Mouse (Mus musculus): Measurements from ENCODE around the gene Rsbn1l. TPM values are rescaled to one million over a fixed set of nuclear protein-coding genes. Genes with fewer than 3 reads are reported as not detected.
"Not testable (repeated sequence)": the region's sequence is repeated elsewhere in the genome, so short reads cannot be mapped to it uniquely, and the experiment has no call there.

Rsbn1l gene
- total RNA-seq, 2 experiments from 2014 or later, result 31.7 to 42.2 TPM

DNA sequence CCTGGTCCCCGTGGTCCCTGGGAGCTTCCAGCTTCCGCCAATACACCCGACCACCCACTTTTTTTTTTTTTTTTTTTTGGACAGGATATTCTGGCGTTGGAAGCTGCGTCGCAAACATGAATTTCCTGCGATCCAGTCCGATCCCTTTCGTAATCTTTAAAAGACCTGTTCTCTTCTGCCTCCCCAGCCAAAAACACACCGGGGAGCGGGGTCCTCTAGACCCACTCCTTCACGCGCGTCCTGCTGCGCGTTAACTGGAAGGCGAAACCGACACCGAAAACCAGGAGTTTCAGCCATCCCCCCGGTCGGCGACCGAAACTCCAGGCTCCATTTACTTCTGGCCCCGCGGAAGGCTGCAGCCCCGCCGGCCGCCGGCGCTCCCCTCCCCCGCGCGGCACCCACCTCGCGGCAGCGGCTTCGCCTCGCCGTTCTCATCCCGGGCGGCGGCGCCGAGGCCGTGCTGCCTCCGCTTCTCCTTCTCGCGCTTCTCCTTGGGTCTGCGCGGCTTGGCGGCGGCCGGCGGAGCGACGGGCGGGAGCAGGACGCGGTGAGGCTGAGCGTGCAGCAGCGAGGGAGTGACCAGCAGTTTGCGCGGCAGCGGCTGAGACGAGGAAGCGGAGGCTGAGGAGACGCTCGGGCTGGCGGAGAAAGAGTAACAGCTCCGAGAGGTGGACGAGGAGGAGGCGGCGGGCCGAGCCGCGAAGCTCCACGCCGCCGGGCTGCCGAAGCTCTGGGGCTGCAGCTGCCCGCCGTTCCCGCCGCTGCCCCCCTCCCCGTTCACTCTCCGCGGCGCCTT, 5.1 kb downstream of the Rsbn1l start:
- peak; percentile 46 for ATAC-seq (ENCODE audit: poor library complexity, severe bottlenecking)

DNA sequence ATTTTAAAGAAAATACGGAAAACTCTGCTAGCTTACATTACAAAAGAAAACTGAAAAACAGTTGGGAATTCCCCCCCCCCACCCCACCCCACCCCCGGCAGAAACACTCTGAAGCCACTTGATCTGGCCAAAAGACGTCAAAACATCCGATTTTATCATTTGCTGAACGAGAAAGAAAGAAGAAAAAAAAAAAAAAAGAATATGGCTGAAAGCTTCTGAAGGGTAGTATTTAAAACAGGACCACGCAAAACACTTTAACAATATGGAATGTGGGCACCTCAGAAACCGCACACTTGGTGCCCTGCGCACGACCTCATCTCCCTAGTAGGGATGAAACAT, 5.7 kb downstream of the Rsbn1l start:
- no peak for ATAC-seq (ENCODE audit: poor library complexity, severe bottlenecking)

DNA sequence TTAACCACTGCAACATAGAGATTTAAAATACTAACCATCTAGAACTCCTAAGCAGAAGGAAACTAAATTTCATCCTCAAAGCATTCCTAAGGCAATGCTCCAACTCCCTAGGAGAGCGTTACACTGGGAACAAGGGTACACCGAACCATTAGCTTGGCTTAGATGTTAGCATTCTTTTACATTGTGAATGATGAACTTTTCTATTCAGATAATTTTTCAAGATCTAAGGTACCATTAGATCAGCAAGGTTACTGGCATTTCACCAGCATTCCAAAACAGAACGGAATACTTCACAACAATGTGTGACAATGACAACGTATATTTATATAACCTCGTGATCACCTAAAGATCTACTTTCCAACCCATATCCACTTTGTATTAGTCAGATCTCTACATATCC, 6.1 kb downstream of the Rsbn1l start:
- no peak for ATAC-seq (ENCODE audit: poor library complexity, severe bottlenecking)

DNA sequence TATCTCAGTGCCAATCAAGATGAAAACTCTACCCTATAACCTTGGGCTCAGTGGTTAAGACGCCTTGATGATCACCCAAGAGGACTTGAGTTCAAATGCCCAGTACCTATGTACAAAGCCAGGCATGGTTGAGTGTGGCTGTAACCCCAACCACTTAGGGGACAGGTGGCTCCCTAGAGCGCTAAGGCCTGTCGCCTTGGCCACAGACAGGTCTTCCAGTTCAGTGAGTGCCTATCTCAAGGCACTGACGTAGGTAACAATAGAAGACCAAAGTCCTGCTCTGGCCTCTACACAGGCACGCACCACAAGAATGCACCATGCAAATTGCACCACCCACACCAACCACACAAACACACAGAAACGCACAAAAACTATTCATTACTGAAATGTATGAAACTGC, 9.3 kb downstream of the Rsbn1l start:
- ATAC-seq (ENCODE audit: poor library complexity, severe bottlenecking), result no peak

DNA sequence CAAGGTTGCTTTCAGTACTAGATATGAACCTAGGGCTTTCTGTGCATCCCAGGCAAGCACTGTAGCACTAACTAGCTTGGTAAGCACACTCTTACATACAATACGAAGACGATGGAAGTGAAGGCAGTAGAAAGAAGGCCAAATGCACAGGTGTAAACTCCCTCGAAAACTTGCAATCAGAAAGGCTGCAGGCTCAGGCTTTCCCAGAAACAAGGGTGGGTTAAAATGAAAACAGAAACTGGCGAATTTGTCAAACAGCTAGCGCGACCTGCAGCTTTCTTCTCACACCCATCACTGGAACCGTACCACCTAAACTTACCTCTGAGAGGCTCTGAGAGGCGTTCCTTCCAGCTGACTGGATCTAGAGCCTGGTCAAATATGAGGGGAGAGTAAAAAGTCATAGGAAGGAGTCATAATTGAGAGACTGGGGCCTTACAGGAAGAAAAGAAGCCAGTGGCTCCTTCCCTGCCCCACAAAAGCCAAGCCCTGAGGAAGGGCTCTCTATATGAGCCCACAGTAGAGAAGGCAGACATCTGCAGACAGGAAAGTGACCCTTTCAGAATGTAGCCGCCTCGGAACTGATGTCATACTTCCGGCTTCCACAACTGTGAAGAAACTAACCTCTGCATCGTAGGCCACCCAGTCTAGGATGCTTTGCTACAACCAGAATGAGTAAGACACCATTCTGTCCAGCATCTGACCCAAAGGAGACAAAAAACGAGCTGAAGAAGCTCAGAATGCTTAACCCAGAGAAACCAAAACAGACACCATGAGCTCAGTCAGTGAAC, 11.0 kb downstream of the Rsbn1l start:
- ATAC-seq (ENCODE audit: poor library complexity, severe bottlenecking), result peak; percentile 71

DNA sequence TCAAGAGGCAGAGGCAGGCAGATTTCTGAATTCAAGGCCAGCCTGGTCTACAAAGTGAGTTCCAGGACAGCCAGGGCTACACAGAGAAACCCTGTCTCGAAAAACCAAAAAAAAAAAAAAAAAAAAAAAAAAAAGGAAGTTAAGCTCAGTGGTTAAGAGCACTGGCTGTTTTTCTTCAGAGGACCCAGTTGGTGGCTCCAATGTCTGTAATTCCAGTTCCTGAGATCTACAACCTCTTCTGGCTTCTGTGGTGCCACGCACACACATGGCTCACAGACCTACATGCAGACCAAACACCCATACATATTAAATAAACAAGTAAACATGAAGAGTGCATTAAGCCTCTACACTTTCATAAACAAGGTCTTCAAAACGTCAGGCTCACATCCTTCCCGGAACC, 12.4 kb downstream of the Rsbn1l start:
- not testable (repeated sequence) for ATAC-seq (ENCODE audit: poor library complexity, severe bottlenecking)

DNA sequence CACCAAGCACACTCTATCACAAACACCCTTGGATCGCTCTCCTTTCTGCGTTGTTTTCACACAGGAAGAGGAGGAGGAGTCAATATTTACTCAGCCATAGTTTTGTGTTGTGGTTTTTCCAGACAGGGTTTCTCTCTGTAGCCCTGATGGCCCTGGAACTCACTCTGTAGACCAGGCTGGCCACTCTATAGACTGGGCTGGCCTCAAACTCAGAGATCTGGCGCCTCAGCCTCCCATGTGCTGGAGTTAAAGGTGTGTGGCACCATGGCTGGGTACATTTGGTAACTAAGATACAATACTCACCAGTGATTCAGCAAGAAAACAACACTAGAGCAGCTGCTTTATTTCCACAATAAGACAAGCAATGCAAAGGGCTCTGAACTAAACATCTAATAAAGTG, 13.7 kb downstream of the Rsbn1l start:
- no peak for ATAC-seq (ENCODE audit: poor library complexity, severe bottlenecking)

DNA sequence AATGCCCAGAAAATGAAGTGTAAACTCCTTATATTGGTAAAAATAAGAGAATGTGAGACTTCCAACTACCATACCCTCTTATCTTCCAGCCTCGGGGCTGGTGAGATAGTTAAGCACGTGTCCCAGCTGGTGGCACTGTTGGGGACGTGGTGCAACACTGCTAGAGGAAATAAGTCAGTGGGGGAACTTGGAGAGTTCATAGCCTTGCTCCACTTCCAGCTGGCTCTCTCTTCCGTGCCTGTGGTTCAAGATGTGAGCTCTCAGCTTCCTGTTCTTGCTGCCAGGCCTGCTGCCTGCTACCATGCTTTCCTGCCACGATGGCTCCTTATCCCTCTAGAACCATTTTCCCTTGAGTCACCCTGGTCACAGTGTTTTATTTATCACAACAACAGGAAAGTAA, 15.0 kb downstream of the Rsbn1l start:
- peak; percentile 88 for ATAC-seq (ENCODE audit: poor library complexity, severe bottlenecking)

DNA sequence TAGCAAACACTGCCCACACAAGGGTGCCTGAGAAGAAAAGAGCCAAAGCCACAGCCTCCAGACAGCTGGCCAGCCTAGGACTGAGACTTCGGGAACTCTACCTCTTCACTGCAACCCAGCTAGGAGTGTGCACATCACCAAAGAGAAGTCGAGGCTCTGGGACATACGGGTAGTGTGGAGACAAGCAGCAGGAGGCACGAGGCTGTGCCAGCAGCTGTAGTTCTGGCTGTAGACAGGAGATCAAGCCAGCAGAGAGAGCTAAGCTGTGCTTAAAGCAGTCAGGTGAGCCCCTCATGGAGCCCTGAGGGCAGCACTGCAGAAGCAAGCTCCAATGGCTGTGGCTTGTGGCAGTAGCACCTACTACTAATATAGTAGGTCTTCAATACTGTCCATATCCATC, 15.5 kb downstream of the Rsbn1l start:
- no peak for ATAC-seq (ENCODE audit: poor library complexity, severe bottlenecking)

DNA sequence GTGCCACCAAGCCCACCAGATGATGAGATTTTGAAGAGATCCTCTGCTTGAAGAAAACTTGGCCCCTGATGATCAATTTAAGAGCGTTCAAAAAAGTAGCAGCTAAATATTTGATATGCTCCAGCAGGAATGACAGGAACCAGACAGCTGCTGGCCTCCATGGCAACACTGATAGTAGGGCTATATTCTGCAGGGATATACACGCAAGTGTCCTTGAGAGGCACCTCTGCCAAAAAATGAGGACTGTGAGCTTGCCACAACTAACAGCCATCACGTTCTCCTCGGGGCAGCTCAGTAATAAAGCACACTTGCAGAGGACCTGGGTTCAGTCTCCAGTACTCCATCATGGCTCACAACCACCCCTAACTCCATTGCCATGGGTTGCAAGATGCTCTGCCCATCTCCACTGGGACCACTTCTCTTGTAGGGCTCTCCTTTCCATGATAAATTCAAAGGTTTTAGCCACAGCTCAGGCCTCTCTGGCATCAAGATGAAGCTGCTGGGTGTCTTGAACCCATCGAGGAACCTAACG, 16.1 kb downstream of the Rsbn1l start:
- ATAC-seq (ENCODE audit: poor library complexity, severe bottlenecking), result no peak

DNA sequence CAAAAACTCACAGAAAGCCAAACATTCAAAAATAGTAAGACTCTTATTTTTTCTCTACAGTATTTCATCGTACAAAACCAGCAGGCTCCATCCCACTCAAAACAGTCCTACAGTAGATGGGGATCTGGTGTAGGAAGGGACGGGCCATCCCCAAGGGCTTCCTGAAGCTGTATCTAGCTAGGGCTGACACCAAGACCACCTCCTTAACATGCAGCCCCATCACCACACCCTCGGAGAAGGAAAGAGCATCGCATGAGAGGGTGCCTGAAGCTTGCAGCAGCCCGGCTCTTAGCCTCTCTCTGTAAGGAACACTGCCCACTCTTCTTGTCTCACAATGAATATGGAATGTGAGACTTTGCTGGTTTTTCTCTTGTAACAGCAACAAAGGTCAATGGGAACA, 17.7 kb downstream of the Rsbn1l start:
- ATAC-seq (ENCODE audit: poor library complexity, severe bottlenecking), result no peak

DNA sequence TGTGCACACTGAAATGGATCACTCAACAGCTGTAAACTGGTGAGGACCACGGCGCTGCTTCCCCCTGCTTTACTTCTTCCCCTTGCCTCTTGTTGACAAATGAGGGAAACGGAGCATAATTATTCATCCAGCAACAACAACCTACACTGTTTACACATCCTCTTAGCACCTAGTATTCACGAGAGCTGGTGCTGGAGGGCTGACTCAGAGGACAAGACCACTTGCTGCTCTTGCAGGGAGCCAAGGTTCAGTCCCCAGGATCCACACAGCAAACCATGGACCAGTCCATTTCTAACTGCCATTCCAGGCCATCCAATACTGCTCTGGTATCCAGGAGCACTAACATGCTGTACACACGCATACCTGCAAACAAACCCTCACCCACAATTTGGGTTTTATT, 20.3 kb downstream of the Rsbn1l start:
- no peak for ATAC-seq (ENCODE audit: poor library complexity, severe bottlenecking)

DNA sequence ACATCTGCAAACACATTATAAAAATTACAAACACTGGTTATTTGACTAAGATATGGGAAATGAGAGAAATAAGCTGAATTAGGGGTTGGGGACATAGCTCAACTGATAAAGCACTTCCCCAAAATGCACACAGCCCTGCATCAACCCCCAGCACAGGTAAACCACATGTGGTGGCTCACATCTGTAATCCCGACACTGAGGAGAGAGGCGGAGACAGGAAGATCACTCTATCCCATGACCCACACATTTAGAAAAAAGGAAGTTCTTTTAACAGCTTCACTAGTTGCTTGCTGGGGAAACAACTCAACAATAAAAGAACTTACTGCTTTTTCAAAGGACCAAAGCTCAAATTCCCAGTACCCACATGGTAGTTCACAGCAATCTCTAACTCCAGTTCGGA, 23.6 kb downstream of the Rsbn1l start:
- ATAC-seq (ENCODE audit: poor library complexity, severe bottlenecking), result peak; percentile 91

DNA sequence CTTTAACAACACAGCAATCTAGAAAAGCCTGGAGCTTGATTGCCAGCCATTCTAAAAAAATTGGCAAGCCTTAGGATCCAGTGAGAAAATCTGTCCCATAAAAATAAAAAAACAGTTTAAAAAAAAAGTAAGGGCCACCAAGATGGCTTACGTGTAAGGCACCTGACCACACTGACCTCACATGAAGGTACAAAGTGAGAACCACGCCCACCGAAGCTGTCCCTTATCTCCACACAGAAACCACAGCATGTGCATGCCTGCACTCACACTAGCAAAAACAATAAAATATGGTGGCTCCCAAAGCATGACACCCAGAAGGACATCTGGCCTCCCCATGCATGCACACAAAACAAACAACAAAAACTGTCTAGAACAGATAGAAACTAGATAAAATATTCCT, 24.9 kb downstream of the Rsbn1l start:
- 0 out of 2 replicates have a peak, but pooled peaks have one; percentile 37 for ATAC-seq (ENCODE audit: poor library complexity, severe bottlenecking)

DNA sequence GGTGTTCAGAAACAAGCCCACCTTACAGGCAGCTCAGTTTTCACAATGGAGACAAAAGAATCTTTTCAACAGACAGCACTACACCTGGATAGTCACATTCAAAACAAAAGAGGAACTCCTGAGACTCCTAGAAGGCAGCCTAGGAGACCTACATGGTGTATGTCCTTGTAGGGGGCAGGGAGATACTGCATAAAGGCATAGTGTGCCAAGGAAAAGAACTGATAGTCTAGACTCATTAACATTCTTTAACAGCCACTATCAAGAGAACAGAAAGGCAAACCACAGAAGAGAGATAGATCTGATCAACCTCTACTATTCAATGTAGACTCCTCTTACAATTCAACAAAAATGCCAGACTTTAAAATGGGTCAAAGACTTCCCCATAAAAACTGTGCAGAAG, 25.8 kb downstream of the Rsbn1l start:
- ATAC-seq (ENCODE audit: poor library complexity, severe bottlenecking), result no peak

DNA sequence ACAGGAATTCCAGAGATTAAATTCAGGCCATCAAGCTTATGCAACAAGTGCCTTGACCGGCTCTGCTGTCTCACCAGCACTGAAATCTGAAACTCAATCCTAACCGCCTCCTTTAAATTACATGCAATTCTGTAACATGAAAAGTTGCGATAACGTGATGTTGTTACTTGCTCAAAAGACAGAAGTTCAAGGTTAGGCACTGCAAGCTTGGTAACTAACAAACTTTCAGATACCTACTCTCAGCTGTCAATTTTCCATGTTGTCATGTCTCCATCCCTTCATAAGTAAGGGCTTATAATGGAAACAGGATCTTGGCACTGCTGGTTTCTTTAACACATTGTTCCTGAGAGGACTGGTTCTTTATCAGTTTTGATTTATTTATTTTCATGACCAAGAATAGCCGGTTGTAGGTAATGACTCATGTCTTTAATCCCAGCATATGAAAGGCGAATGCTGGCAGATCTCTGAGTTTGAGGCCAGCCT, 26.5 kb downstream of the Rsbn1l start:
- no peak for ATAC-seq (ENCODE audit: poor library complexity, severe bottlenecking)

DNA sequence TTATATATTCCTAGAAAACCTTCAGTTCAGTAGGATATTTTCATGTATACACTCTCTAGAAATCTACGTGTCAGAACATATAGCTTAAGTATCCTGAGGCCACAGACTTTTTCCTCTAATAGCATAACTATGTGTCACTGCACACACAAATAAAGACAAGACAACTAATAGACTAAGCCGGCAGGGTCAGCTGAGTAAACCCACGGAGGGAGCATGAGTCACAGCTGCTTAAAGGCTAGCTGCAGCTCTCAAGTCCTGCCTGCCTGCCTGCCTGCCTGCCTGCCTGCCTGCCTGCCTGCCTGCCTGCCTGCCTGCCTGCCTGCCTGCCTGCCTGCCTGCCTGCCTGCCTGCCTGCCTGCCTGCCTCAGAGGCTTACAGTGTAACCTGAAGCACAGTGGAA, 30.7 kb downstream of the Rsbn1l start:
- no peak for ATAC-seq (ENCODE audit: poor library complexity, severe bottlenecking)

DNA sequence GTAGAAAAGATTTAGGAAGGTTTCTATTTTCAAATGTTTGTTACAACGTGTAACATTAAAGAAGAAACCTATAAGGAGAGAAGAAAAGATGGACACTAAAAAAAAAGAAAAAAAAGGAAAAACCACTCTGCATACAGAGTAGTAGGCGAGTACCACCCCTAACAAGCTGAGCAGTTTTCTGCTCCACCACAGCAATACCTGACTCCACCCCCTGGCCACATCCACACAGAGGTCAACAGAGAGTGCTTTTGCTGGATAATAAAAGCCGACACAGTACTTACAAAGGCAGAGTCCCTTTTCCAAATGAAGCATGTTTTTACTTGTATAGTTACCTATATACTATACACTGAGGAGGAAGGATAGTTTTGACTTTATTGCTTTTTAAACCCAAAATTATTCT, 31.6 kb downstream of the Rsbn1l start:
- no peak for ATAC-seq (ENCODE audit: poor library complexity, severe bottlenecking)

DNA sequence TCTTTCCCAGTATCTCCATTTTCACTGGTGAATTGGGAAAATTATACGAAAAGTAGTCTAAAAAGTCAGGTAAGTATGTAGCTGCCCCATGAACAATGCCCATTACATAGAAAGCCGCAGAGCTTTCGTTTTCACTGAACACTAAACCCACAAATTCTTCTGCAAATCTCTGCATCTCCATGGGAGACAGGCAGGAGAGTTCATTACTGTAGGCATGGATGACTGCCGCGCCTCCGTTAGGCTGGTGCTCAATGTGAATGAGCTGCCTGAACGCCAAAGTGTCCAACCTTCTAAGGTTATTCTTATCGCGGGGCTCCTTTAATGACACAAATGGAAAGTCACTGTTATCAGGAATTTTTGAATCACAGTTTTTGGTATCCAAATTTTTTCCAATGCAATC, 36.6 kb downstream of the Rsbn1l start:
- no peak for ATAC-seq (ENCODE audit: poor library complexity, severe bottlenecking)

DNA sequence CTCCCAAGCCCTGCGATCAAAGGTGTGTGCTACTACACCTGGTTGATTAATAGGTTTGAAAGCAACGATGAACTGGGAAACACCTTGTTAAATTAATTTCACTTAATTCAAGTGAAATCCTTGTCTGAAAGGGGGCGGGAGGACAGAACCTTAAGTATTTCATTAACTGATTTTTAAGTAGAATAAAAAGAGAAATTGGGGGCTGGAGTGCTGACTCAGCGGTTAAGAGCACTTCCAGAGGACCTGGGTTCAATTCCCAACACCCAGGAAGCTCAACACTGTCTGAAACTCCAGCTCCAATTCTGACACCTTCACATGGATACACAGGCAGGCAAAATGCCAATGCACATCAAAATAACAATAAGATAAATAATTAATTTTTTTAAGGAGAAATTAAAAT, 37.2 kb downstream of the Rsbn1l start:
- ATAC-seq (ENCODE audit: poor library complexity, severe bottlenecking), result no peak

DNA sequence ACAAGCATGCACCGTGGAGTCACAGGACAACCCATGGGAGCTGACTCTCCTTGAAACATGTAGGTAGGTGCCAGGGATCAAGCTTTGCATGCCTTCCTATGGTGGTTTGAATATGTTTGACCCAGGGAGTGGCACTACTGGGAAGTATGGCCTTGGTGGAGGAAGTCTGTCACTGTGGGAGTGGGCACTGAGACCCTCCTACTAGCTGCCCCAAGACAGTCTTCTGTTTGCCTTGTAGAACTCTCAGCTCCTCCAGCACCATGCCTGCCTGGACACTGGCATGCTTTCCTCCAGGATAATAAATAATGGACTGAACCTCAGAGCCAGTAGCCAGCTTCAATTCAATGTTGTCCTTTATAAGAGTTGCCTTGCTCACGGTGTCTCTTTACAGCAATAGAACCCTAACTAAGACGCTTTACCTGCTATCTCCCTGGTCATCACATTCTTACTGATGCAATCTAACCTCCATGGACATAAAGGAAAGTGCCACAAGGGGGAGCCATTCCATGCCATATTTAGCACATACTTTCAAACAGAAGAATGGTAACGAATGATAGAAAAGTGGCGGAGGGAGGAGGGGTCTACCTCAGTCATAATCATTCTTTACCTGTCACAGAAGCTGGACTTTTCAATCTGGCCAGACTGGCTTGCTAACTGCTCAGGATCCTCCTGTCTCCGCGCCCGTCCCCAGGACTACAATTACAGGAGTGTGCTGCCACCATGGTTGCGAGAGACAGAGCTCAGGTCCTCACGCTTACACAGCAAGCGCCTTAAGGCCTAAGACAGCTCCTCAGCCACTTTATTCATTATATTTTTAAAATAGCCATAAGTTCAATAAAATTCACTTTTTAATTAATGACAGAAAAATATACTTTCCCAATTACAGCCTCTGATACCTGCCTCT, 42.6 kb downstream of the Rsbn1l start:
- ATAC-seq (ENCODE audit: poor library complexity, severe bottlenecking), result peak; percentile 68

Data from megakaryocyte, adult 5-6 weeks (primary cell).